Mouse (Mus musculus): ENCODE data around the gene Arid3c. TPM values are rescaled to one million over a fixed set of nuclear protein-coding genes. Genes with fewer than 3 reads are reported as not detected.
"Not testable (repeated sequence)": the region's sequence is repeated elsewhere in the genome, so short reads cannot be mapped to it uniquely, and the experiment has no call there.

Arid3c gene
- total RNA-seq, 1 experiment: not detected

DNA sequence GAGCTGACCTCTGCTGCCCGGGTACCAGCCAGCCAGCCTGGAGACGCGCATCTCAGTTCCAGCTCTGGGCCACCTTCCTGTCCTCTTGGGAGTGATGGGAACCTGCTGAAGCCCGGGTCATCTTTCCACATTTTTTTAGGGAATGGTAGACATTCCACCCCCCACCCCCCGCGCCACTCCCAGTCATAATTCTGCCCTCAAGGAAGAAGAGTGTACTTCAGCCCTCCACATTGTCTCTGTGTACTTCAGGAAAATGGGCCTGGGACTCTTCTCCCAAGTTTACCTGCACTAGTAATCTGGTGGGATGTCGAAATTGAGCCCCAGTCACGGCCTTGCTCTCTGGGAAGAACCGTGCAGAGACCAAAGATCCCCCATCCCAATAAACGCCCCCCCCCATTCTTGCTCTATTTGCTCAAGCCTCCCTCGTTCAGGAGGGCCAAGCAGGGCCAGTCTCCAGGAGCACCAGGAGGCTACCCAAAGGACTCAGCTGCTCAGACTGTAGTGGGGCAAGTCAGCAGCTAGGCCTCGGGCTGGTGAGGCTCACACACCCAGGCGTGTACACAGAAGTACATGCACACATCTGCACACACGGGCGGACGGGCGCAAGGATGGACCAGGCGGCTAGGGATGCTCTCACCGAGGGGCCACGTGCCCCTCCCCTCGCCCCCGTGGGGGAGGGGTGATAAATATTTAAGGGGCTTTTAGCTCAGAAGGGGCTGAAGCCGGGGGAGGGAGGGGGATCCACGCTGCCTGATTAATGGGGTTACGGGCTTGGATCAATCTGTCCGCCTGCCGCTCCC, 46.6 kb downstream of the Arid3c start:
- H3K9me3 ChIP-seq (ENCODE audit: control insufficient read depth, insufficient read depth, low read depth, low read length); H3K36me3 ChIP-seq (ENCODE audit: control insufficient read depth, insufficient read depth, low read length, poor library complexity, severe bottlenecking); H3K9ac ChIP-seq (ENCODE audit: insufficient read depth, low read depth, low read length, poor library complexity, severe bottlenecking); in situ Hi-C loops (cut with MboI; ENCODE audit: low sequenced_read_pairs in 2 of 2, unreplicated experiment in 2 of 2); DNase-seq (ENCODE audit: low read depth, low spot score); H3K27ac ChIP-seq (ENCODE audit: insufficient read depth, low read depth, low read length, poor library complexity, severe bottlenecking); H3K4me1 ChIP-seq (ENCODE audit: control insufficient read depth in 2 of 2, insufficient read depth in 2 of 2, low read length in 2 of 2, poor library complexity in 1 of 2): not testable (repeated sequence)
- peak overlapping the region in 1 of 2 experiments; percentile 15; a peak in 1 of 4 replicates for H3K4me3 ChIP-seq (ENCODE audit: insufficient read depth in 1 of 2, low read depth in 1 of 2, low read length in 2 of 2, poor library complexity in 1 of 2, severe bottlenecking in 1 of 2)

DNA sequence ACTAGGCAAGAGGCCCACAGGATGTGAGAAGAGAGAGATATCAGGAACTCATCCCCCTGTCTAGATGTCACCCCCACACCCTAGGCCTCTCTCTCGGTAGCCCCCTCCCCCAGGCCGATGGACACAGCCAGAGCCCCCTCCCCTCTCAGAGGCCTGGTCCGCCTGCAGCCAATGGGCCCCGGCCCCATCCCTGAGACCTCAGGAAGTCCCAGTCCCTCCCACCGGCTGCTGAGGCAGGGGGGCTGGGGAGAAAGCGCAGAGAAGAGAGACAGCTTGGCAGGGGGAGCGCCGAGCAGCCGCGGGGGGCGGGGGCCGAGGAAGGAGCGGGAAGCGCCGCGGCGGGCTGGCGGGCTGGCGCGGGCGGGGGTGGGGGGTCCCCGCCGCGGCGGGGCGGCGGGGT, 47.6 kb downstream of the Arid3c start:
- H3K36me3 ChIP-seq (ENCODE audit: control insufficient read depth, insufficient read depth, low read length, poor library complexity, severe bottlenecking); H3K4me3 ChIP-seq (ENCODE audit: insufficient read depth in 1 of 2, low read depth in 1 of 2, low read length in 2 of 2, poor library complexity in 1 of 2, severe bottlenecking in 1 of 2); DNase-seq (ENCODE audit: low read depth, low spot score); H3K27ac ChIP-seq (ENCODE audit: insufficient read depth, low read depth, low read length, poor library complexity, severe bottlenecking); H3K9ac ChIP-seq (ENCODE audit: insufficient read depth, low read depth, low read length, poor library complexity, severe bottlenecking); H3K4me1 ChIP-seq (ENCODE audit: control insufficient read depth in 2 of 2, insufficient read depth in 2 of 2, low read length in 2 of 2, poor library complexity in 1 of 2); H3K9me3 ChIP-seq (ENCODE audit: control insufficient read depth, insufficient read depth, low read depth, low read length); in situ Hi-C loops (cut with MboI; ENCODE audit: low sequenced_read_pairs in 2 of 2, unreplicated experiment in 2 of 2): not testable (repeated sequence)

GRCm38 (mm10) chr4:41682789-41683188, 48.2 kb downstream of the Arid3c start:
- H3K4me3 ChIP-seq (ENCODE audit: insufficient read depth in 1 of 2, low read depth in 1 of 2, low read length in 2 of 2, poor library complexity in 1 of 2, severe bottlenecking in 1 of 2): no peak overlapping the region
- no peak overlapping the region for H3K9ac ChIP-seq (ENCODE audit: insufficient read depth, low read depth, low read length, poor library complexity, severe bottlenecking)
- no peak overlapping the region for H3K27ac ChIP-seq (ENCODE audit: insufficient read depth, low read depth, low read length, poor library complexity, severe bottlenecking)
- no peaks in the 10 kb centered on the region for H3K36me3 ChIP-seq (ENCODE audit: control insufficient read depth, insufficient read depth, low read length, poor library complexity, severe bottlenecking)
- peaks cover 0 to 4% of the 10 kb centered on the region in 2 experiments; a peak in 1 of 4 replicates for H3K4me1 ChIP-seq (ENCODE audit: control insufficient read depth in 2 of 2, insufficient read depth in 2 of 2, low read length in 2 of 2, poor library complexity in 1 of 2)
- DNase-seq (ENCODE audit: low read depth, low spot score): no peak
- no peak for TF ChIP-seq ZNF384 (IDR thresholded peaks at IDR 0.05; ENCODE audit: low read depth, low read length)
- TF ChIP-seq MAFK (IDR thresholded peaks at IDR 0.05; ENCODE audit: insufficient read depth, low read depth, low read length): no peak
- TF ChIP-seq ZC3H11A (IDR thresholded peaks at IDR 0.05; ENCODE audit: borderline replicate concordance, low read depth, low read length): no peak
- TF ChIP-seq HCFC1 (IDR thresholded peaks at IDR 0.05; ENCODE audit: borderline replicate concordance, insufficient read depth, low read length): no peak
- TF ChIP-seq CHD2 (IDR thresholded peaks at IDR 0.05; ENCODE audit: low read depth, low read length): no peak
- in situ Hi-C loops (cut with MboI; ENCODE audit: low sequenced_read_pairs in 2 of 2, unreplicated experiment in 2 of 2): no loop called here
- no peaks in the 10 kb centered on the region for H3K9me3 ChIP-seq (ENCODE audit: control insufficient read depth, insufficient read depth, low read depth, low read length)

DNA sequence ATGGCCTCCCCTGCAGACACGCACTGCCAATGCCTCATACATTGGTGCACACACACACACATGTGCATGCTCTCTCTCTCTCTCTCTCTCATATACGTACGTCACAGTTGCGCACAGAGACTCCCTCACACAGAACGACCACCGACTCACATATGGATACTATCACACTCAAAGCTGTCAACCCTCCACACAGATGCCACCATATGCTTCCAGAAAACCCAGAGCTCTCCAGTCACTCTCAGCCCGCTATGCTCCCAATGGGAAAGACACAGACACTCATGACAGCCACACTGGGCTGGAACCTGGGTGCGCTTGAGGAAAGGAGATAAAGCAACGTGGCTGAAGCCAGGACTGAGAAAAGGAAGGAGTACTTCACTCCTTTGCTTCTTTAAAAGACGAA, 49.0 kb downstream of the Arid3c start:
- Histone ChIP-seq H3K27ac (ENCODE audit: insufficient read depth, low read depth, low read length, poor library complexity, severe bottlenecking) (no peak overlapping the region), H3K9me3 (ENCODE audit: control insufficient read depth, insufficient read depth, low read depth, low read length) (no peaks in the 10 kb centered on the region), H3K36me3 (ENCODE audit: control insufficient read depth, insufficient read depth, low read length, poor library complexity, severe bottlenecking) (no peaks in the 10 kb centered on the region), H3K4me3 (ENCODE audit: insufficient read depth in 1 of 2, low read depth in 1 of 2, low read length in 2 of 2, poor library complexity in 1 of 2, severe bottlenecking in 1 of 2) (no peak overlapping the region), H3K4me1 (ENCODE audit: control insufficient read depth in 2 of 2, insufficient read depth in 2 of 2, low read length in 2 of 2, poor library complexity in 1 of 2) (peaks cover 0 to 10% of the 10 kb centered on the region in 2 experiments; a peak in 1 of 4 replicates), H3K9ac (ENCODE audit: insufficient read depth, low read depth, low read length, poor library complexity, severe bottlenecking) (no peak overlapping the region)
- DNase-seq (ENCODE audit: low read depth, low spot score): no peak
- in situ Hi-C loops (cut with MboI; ENCODE audit: low sequenced_read_pairs in 2 of 2, unreplicated experiment in 2 of 2): no loop called here
- TF ChIP-seq ZC3H11A (IDR thresholded peaks at IDR 0.05; ENCODE audit: borderline replicate concordance, low read depth, low read length) (no peak), ZNF384 (IDR thresholded peaks at IDR 0.05; ENCODE audit: low read depth, low read length) (no peak), HCFC1 (IDR thresholded peaks at IDR 0.05; ENCODE audit: borderline replicate concordance, insufficient read depth, low read length) (no peak), MAFK (IDR thresholded peaks at IDR 0.05; ENCODE audit: insufficient read depth, low read depth, low read length) (no peak), CHD2 (IDR thresholded peaks at IDR 0.05; ENCODE audit: low read depth, low read length) (no peak)

GRCm38 (mm10) chr4:41681176-41681575, 49.8 kb downstream of the Arid3c start:
- in situ Hi-C loops (cut with MboI; ENCODE audit: low sequenced_read_pairs in 2 of 2, unreplicated experiment in 2 of 2): no loop called here
- Histone ChIP-seq H3K27ac (ENCODE audit: insufficient read depth, low read depth, low read length, poor library complexity, severe bottlenecking) (no peak overlapping the region), H3K4me3 (ENCODE audit: insufficient read depth in 1 of 2, low read depth in 1 of 2, low read length in 2 of 2, poor library complexity in 1 of 2, severe bottlenecking in 1 of 2) (no peak overlapping the region), H3K9me3 (ENCODE audit: control insufficient read depth, insufficient read depth, low read depth, low read length) (no peaks in the 10 kb centered on the region), H3K4me1 (ENCODE audit: control insufficient read depth in 2 of 2, insufficient read depth in 2 of 2, low read length in 2 of 2, poor library complexity in 1 of 2) (peaks cover 2 to 15% of the 10 kb centered on the region in 2 experiments; a peak in 1 of 4 replicates), H3K36me3 (ENCODE audit: control insufficient read depth, insufficient read depth, low read length, poor library complexity, severe bottlenecking) (no peaks in the 10 kb centered on the region), H3K9ac (ENCODE audit: insufficient read depth, low read depth, low read length, poor library complexity, severe bottlenecking) (no peak overlapping the region)
- TF ChIP-seq CHD2 (IDR thresholded peaks at IDR 0.05; ENCODE audit: low read depth, low read length) (no peak), ZNF384 (IDR thresholded peaks at IDR 0.05; ENCODE audit: low read depth, low read length) (no peak), ZC3H11A (IDR thresholded peaks at IDR 0.05; ENCODE audit: borderline replicate concordance, low read depth, low read length) (no peak), MAFK (IDR thresholded peaks at IDR 0.05; ENCODE audit: insufficient read depth, low read depth, low read length) (no peak)
- DNase-seq (ENCODE audit: low read depth, low spot score): no peak

All from ES-E14 (cell line).